Mouse (Mus musculus): ENCODE measurements at regions not wholly inside any gene's neighbourhood (a gene's known extent, or its start where the extent isn't known, plus 50 kb on each side); places are given as distances from the start of the nearest gene placed in this dataset.

DNA sequence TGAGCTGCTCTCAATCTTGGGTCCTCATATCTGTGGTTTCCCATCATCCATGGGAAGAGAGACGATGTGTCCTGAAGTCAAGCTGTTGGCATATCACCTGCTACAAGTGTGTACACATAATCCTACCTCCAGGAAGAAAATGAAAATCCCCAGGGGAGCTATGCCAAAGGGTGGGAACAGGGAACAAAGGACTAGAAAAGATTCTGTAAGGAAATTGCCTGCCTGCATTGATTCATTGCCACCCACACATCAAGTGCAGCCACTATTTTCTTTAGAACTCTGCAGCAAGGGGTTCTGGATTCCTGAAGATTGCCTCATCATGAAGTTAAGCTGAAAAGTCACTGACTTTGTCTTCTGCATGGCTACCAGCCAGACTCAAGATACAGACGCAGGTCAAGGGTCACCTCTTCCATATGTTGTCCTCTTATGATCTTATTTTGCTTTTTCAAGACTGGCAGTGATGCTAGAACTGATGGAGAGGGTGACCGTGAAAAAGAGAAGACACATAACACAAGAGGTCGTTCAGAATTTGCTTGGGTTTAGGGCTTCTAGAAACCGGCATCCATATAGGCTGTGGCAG is 251.6 kb upstream of the Foxq1 start:
- Histone ChIP-seq H3K4me2 (ENCODE audit: low read depth, low read length) (no peak overlapping the region), H3K27me3 (ENCODE audit: insufficient read depth, low read length) (no peaks in the 10 kb centered on the region), H3K9ac (replicated peaks; ENCODE audit: low read length) (no peak overlapping the region), H3K4me1 (ENCODE audit: insufficient read depth, low read length) (no peaks in the 10 kb centered on the region), H3K4me3 (ENCODE audit: low read length) (no peak overlapping the region), H3K36me3 (ENCODE audit: insufficient read depth, low read length) (no peaks in the 10 kb centered on the region), H3K9me3 (ENCODE audit: low read length) (no peaks in the 10 kb centered on the region), H3K27ac (no peak overlapping the region)
- no peak for TF ChIP-seq CTCF (IDR thresholded peaks at IDR 0.05; ENCODE audit: low read depth)
- no peak for DNase-seq (ENCODE audit: low spot score)
- ATAC-seq, result no peak
- 86% methylated on average over 5 of the region's 5 CpGs for WGBS

DNA sequence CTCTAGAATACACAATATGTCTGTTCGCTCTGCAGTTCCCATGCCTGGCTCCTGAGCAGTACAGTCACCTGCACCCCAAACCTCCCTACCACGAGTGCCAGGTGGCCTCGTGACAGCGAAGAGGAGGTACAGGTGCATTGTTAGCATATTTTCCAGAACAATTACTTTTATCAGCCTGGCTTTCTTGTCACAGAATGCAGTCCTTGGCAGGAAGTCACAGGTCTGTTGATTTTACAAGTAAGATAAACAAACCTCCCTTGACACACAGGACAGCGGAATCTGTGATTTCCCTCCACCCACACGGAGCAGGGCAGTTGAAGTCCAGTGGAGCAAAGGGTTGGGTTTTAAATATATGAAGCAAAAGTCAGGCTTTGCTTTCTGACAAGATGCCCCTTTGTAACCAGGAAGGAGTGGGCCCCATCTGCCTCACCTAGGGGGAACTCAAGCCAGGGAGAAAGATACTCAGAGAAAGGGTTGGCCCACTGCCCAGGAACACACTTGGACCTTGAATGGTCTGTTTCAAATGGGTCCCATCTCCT is 246.8 kb upstream of the Foxq1 start:
- Histone ChIP-seq H3K27ac (no peak overlapping the region), H3K9me3 (ENCODE audit: low read length) (no peaks in the 10 kb centered on the region), H3K4me1 (ENCODE audit: insufficient read depth, low read length) (peaks cover 6% of the 10 kb centered on the region; the same call in 1 of the 2 replicates), H3K9ac (replicated peaks; ENCODE audit: low read length) (no peak overlapping the region), H3K4me3 (ENCODE audit: low read length) (no peak overlapping the region), H3K4me2 (ENCODE audit: low read depth, low read length) (no peak overlapping the region), H3K36me3 (ENCODE audit: insufficient read depth, low read length) (no peaks in the 10 kb centered on the region), H3K27me3 (ENCODE audit: insufficient read depth, low read length) (no peaks in the 10 kb centered on the region)
- WGBS, result 68% methylated on average over 6 of the region's 6 CpGs
- TF ChIP-seq CTCF (IDR thresholded peaks at IDR 0.05; ENCODE audit: low read depth), result no peak
- DNase-seq (ENCODE audit: low spot score), result peak; percentile 26
- no peak for ATAC-seq

DNA sequence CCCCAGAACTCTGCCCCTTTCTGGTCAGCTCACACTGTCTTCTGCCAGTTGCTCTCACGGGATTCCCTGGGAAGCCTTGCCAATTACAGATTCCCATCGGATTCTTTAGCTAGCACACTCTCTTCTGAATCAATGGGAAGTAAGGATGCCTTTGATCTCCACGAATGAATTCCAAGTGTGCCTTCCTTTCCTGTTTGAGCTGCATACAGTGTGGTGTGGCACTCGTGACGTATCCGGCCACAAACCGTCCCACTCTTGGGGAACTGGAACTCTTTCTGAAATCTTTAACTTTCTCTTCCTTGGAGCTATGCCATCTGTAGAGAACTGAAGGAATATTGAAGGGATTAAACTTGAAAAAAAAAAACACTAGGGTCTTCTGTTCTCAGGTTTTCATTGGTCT is 243.2 kb upstream of the Foxq1 start:
- H3K9ac ChIP-seq (replicated peaks; ENCODE audit: low read length), result no peak overlapping the region
- 57% methylated on average over 7 of the region's 7 CpGs for WGBS
- ATAC-seq (no peak), DNase-seq (ENCODE audit: low spot score) (no peak)
- no peak overlapping the region for H3K27ac ChIP-seq
- no peak for TF ChIP-seq CTCF (IDR thresholded peaks at IDR 0.05; ENCODE audit: low read depth)
- no peaks in the 10 kb centered on the region for H3K36me3 ChIP-seq (ENCODE audit: insufficient read depth, low read length)
- H3K4me2 ChIP-seq (ENCODE audit: low read depth, low read length), result no peak overlapping the region
- H3K4me1 ChIP-seq (ENCODE audit: insufficient read depth, low read length), result peaks cover 6% of the 10 kb centered on the region; the same call in 1 of the 2 replicates
- no peaks in the 10 kb centered on the region for H3K9me3 ChIP-seq (ENCODE audit: low read length)
- no peak overlapping the region for H3K4me3 ChIP-seq (ENCODE audit: low read length)
- no peaks in the 10 kb centered on the region for H3K27me3 ChIP-seq (ENCODE audit: insufficient read depth, low read length)

DNA sequence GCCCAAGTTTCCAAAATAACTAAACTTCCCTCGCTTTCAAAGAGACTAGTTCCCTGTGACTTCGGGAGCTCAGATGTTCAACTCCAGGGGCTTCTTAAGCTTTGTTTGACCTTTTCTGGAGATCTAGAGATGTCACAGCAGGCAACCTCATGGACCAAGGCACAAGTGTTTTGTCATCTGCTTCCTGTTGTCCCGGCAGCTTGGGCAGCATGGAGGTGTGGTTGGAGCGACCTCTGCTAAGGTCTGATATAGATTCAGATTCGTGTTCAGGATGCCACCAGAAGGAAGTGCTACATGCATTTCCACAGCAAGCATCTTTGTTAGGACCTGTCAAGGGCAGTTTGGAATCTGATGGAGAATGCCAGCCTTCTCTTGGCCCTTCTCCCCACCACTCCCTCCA is 242.1 kb upstream of the Foxq1 start:
- WGBS, result 61% methylated on average over 5 of the region's 5 CpGs
- Histone ChIP-seq H3K9me3 (ENCODE audit: low read length) (no peaks in the 10 kb centered on the region), H3K4me1 (ENCODE audit: insufficient read depth, low read length) (peaks cover 6% of the 10 kb centered on the region; the same call in 1 of the 2 replicates), H3K36me3 (ENCODE audit: insufficient read depth, low read length) (no peaks in the 10 kb centered on the region), H3K4me3 (ENCODE audit: low read length) (no peak overlapping the region), H3K9ac (replicated peaks; ENCODE audit: low read length) (no peak overlapping the region), H3K4me2 (ENCODE audit: low read depth, low read length) (no peak overlapping the region), H3K27ac (no peak overlapping the region), H3K27me3 (ENCODE audit: insufficient read depth, low read length) (no peaks in the 10 kb centered on the region)
- DNase-seq (ENCODE audit: low spot score) (no peak), ATAC-seq (no peak)
- TF ChIP-seq CTCF (IDR thresholded peaks at IDR 0.05; ENCODE audit: low read depth), result no peak

DNA sequence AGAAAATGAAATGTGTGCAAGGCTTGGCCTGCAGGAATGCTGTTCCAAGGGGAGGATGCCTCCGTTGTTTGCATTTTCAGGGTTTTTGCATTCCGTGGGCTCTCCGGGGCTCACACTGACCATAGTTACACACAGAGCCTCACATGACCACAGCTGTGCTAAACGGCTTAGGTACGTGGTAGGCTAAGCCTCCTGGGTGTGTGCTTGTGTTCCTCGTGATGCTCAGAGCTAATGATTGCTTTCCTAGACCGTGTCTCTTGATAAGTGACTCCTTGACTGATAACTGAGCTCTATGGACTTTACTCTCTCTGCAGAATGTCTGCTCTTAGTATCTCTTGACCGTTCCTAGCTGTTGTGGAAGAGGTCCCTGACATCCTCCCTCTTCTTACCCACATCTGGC is 238.9 kb upstream of the Foxq1 start:
- DNase-seq (ENCODE audit: low spot score), result no peak
- 89% methylated on average over 8 of the region's 8 CpGs for WGBS
- Histone ChIP-seq H3K27me3 (ENCODE audit: insufficient read depth, low read length) (no peaks in the 10 kb centered on the region), H3K4me2 (ENCODE audit: low read depth, low read length) (no peak overlapping the region), H3K4me3 (ENCODE audit: low read length) (no peak overlapping the region), H3K36me3 (ENCODE audit: insufficient read depth, low read length) (no peaks in the 10 kb centered on the region), H3K4me1 (ENCODE audit: insufficient read depth, low read length) (peaks cover 6% of the 10 kb centered on the region; the same call in 1 of the 2 replicates), H3K9me3 (ENCODE audit: low read length) (no peaks in the 10 kb centered on the region), H3K9ac (replicated peaks; ENCODE audit: low read length) (no peak overlapping the region), H3K27ac (no peak overlapping the region)
- TF ChIP-seq CTCF (IDR thresholded peaks at IDR 0.05; ENCODE audit: low read depth), result no peak
- ATAC-seq, result no peak

DNA sequence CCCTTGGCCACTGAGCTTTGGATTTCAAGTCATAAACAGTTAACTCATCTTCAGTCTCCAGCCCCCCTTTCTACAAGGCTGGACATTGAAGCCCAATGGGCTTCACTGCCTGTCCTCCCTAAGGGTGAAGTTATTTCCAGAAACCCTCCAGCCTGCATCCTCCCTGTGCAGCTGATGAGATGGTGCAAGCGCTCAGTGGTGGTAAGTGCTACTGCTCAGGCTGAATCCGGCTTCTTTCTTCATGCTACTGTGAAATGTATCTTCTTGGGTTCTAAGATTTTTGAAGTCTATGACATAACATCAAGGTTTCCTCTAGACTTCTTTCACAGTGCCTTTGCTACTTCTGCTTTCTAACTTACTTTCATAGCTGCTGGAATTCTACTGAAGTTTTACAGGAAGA is 237.9 kb upstream of the Foxq1 start:
- no peak for TF ChIP-seq CTCF (IDR thresholded peaks at IDR 0.05; ENCODE audit: low read depth)
- ATAC-seq, result no peak
- no peak for DNase-seq (ENCODE audit: low spot score)
- H3K4me2 ChIP-seq (ENCODE audit: low read depth, low read length), result no peak overlapping the region
- no peaks in the 10 kb centered on the region for H3K27me3 ChIP-seq (ENCODE audit: insufficient read depth, low read length)
- H3K9me3 ChIP-seq (ENCODE audit: low read length), result no peaks in the 10 kb centered on the region
- no peak overlapping the region for H3K9ac ChIP-seq (replicated peaks; ENCODE audit: low read length)
- H3K4me3 ChIP-seq (ENCODE audit: low read length), result no peak overlapping the region
- no peaks in the 10 kb centered on the region for H3K36me3 ChIP-seq (ENCODE audit: insufficient read depth, low read length)
- WGBS, result 97% methylated on average over 2 of the region's 2 CpGs
- peaks cover under 1% of the 10 kb centered on the region; the same call in 1 of the 2 replicates for H3K4me1 ChIP-seq (ENCODE audit: insufficient read depth, low read length)
- H3K27ac ChIP-seq, result no peak overlapping the region

DNA sequence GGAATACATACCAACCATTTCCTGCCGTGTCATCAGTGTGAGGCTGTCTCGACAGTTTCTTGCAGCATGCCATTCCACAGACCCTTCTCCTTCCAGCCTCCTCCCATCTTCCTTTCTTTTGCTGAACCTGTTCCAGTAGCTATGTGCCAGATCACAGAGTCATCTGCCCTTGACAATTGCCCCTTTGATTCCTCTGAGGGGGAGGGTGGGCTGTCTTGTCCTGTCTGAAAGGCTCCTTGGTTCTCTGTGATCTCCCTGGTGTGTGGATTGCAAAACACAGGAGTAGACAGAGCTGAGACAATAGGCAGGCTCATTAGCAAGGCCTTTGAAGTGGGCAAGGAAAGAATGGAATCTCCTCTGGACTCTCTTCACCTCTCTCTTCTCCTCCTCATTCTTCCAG is 234.5 kb upstream of the Foxq1 start:
- TF ChIP-seq CTCF (IDR thresholded peaks at IDR 0.05; ENCODE audit: low read depth), result no peak

More for the DNA sequence above, 234.5 kb upstream of the Foxq1 start:
- no peaks in the 10 kb centered on the region for H3K9me3 ChIP-seq (ENCODE audit: low read length)
- no peak overlapping the region for H3K4me2 ChIP-seq (ENCODE audit: low read depth, low read length)
- no peak for DNase-seq (ENCODE audit: low spot score)
- ATAC-seq, result no peak
- H3K27me3 ChIP-seq (ENCODE audit: insufficient read depth, low read length), result no peaks in the 10 kb centered on the region
- no peak overlapping the region for H3K27ac ChIP-seq
- H3K4me3 ChIP-seq (ENCODE audit: low read length), result no peak overlapping the region
- WGBS, result 45% methylated on average over 2 of the region's 2 CpGs
- no peak overlapping the region for H3K9ac ChIP-seq (replicated peaks; ENCODE audit: low read length)
- no peaks in the 10 kb centered on the region for H3K36me3 ChIP-seq (ENCODE audit: insufficient read depth, low read length)
- no peaks in the 10 kb centered on the region for H3K4me1 ChIP-seq (ENCODE audit: insufficient read depth, low read length)
